Mouse (Mus musculus): ENCODE results near the gene Hipk1.
"Not testable (repeated sequence)": the region's sequence is repeated elsewhere in the genome, so short reads cannot be mapped to it uniquely, and the experiment has no call there.

The Hipk1 gene

GRCm38 (mm10) chr3:103791230-103792110, at the start of gene Hipk1:
Hipk1 (minus strand) TSS chr3:103791563.
- peak; percentile 93 for DNase-seq (ENCODE audit: low spot score)

- not testable (repeated sequence) for DNase-seq (ENCODE audit: low spot score)
These were observed 49.6 kb upstream of the Hipk1 start for GRCm38 (mm10) chr3:103840946-103841345.

- DNase-seq (ENCODE audit: low spot score): not testable (repeated sequence)
These were observed 48.8 kb upstream of the Hipk1 start for GRCm38 (mm10) chr3:103840195-103840594.

GRCm38 (mm10) chr3:103839711-103840110, 48.3 kb upstream of the Hipk1 start:
- DNase-seq (ENCODE audit: low spot score): no peak

- no peak for DNase-seq (ENCODE audit: low spot score)
These were observed 45.1 kb upstream of the Hipk1 start for GRCm38 (mm10) chr3:103836453-103836852.

- no peak for DNase-seq (ENCODE audit: low spot score)
These were observed 44.6 kb upstream of the Hipk1 start for GRCm38 (mm10) chr3:103835951-103836310.

- no peak for DNase-seq (ENCODE audit: low spot score)
These were observed 44.0 kb upstream of the Hipk1 start for GRCm38 (mm10) chr3:103835272-103835950.

GRCm38 (mm10) chr3:103834001-103834400, 42.6 kb upstream of the Hipk1 start:
- no peak for DNase-seq (ENCODE audit: low spot score)

GRCm38 (mm10) chr3:103832426-103832825, 41.1 kb upstream of the Hipk1 start, which contains the start of gene Bcl2l15:
Bcl2l15 (plus strand) TSS chr3:103832601.
- DNase-seq (ENCODE audit: low spot score): no peak

- no peak for DNase-seq (ENCODE audit: low spot score)
These were observed 39.8 kb upstream of the Hipk1 start for GRCm38 (mm10) chr3:103831146-103831545.

- not testable (repeated sequence) for DNase-seq (ENCODE audit: low spot score)
These were observed 39.3 kb upstream of the Hipk1 start for GRCm38 (mm10) chr3:103830681-103831080.

- DNase-seq (ENCODE audit: low spot score): no peak
These were observed 37.7 kb upstream of the Hipk1 start for GRCm38 (mm10) chr3:103829036-103829435.

- no peak for DNase-seq (ENCODE audit: low spot score)
These were observed 36.2 kb upstream of the Hipk1 start for GRCm38 (mm10) chr3:103827548-103827947.

- no peak for DNase-seq (ENCODE audit: low spot score)
These were observed 19.6 kb upstream of the Hipk1 start for GRCm38 (mm10) chr3:103810967-103811366.

GRCm38 (mm10) chr3:103809799-103810150, 18.4 kb upstream of the Hipk1 start:
- no peak for DNase-seq (ENCODE audit: low spot score)

GRCm38 (mm10) chr3:103808891-103809798, 17.8 kb upstream of the Hipk1 start, which contains the start of the genes Dclre1b, Ap4b1 and Gm43064:
Dclre1b (minus strand) TSS chr3:103809444.
Ap4b1 (plus strand) TSS chr3:103809520.
Gm43064 (plus strand) TSS chr3:103809573.
- DNase-seq (ENCODE audit: low spot score): peak; percentile 92

- DNase-seq (ENCODE audit: low spot score): no peak
These were observed 14.3 kb upstream of the Hipk1 start for GRCm38 (mm10) chr3:103805671-103806070.

- DNase-seq (ENCODE audit: low spot score): peak; percentile 27
These were observed 11.5 kb upstream of the Hipk1 start for GRCm38 (mm10) chr3:103802861-103803260.

GRCm38 (mm10) chr3:103801631-103802531, 10.5 kb upstream of the Hipk1 start:
- DNase-seq (ENCODE audit: low spot score): peak; percentile 72

- DNase-seq (ENCODE audit: low spot score): no peak
These were observed 8.1 kb upstream of the Hipk1 start for GRCm38 (mm10) chr3:103799507-103799906.

GRCm38 (mm10) chr3:103796389-103796788, 5.0 kb upstream of the Hipk1 start:
- DNase-seq (ENCODE audit: low spot score): no peak
